Mouse (Mus musculus) adrenal gland, postnatal 25 days (tissue): ENCODE data around the gene Exosc2. TPM values are rescaled to one million over a fixed set of nuclear protein-coding genes. Genes with fewer than 3 reads are reported as not detected.

Experiments
- DNase-seq: peaks from one replicate; pipeline ENCODE4 v3.0.0; 2021; ENCODE audit warnings: mixed read lengths
- total RNA-seq: library from RNA; stranded (reverse); gene quantifications from 2 replicates; pipeline ENCODE4 v1.2.3, GENCODE M21; 2021

Gene Exosc2
- total RNA-seq, 1 experiment from 2014 or later: 23.6 TPM

GRCm38 (mm10) chr2:31727576-31728277 lies 57.2 kb downstream of the Exosc2 start:
- DNase-seq: no peak

- DNase-seq: no peak
These were observed 60.1 kb downstream of the Exosc2 start for GRCm38 (mm10) chr2:31730640-31731039.

Other genes with a start within 250 kb of the Exosc2 start
- gene Ass1, start 200.5 kb upstream of the Exosc2 start, total RNA-seq: 14.8 and 41.4 TPM in 2 replicates
- 52.2 and 55.5 TPM in 2 replicates for gene Fubp3, start 98.1 kb upstream of the Exosc2 start, total RNA-seq
- not detected in 2 replicates for gene Prdm12, start 30.7 kb upstream of the Exosc2 start, total RNA-seq
- gene Abl1, start 17.7 kb downstream of the Exosc2 start, total RNA-seq: 78.9 and 90.9 TPM in 2 replicates
- gene Qrfp, start 139.9 kb downstream of the Exosc2 start, total RNA-seq: not detected in 2 replicates
- gene Fibcd1, start 175.3 kb downstream of the Exosc2 start, total RNA-seq: 0.06 TPM in 1 of 2 replicates, not detected in the other
- 12.8 and 15.9 TPM in 2 replicates for gene Lamc3, start 216.6 kb downstream of the Exosc2 start, total RNA-seq